Mouse (Mus musculus): ENCODE results near the gene Gm13212. TPM values are rescaled to one million over a fixed set of nuclear protein-coding genes. Genes with fewer than 3 reads are reported as not detected.

Gm13212 gene
- 1.2 TPM for polyA plus RNA-seq (2014; fragmentation: Illumina TruSeq; extraction: RNeasy Lipid Tissue Mini Kit (QIAGEN cat#74804); ENCODE audit: low read depth, low replicate concordance)

DNA sequence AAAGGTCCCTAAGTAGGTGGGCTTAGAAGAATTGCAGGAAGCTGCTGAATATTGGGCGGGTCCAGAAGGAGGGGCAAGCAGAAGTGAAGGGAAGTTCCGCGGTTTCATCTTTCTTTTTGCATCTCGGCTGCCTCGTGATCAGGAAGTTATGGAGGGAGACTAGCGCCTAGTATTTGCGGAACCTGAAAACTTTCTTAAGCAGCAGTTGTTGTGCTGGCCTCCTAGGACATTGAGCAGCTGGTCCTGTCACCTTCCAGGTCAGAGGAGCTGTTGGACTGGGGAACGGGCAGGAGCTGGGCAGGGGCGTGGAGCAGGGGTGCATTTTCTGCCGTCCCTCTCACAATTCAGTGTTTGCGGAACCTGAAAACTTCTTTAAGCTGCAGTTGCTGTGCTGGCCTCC lies at the start of gene Gm13212:
TSS of gene Gm13212 (plus strand) at position 89 of the 400 bp plus-strand sequence.

GRCm38 (mm10) chr4:145670385-145670784 lies 85.4 kb downstream of the Gm13212 start, which contains the start of gene Zfp980:
Gene Zfp980 (plus strand): TSS chr4:145670685.

Other genes with a start within 250 kb of the Gm13212 start
- not detected for gene Zfp990, start 74.4 kb upstream of the Gm13212 start, polyA plus RNA-seq (2014; fragmentation: Illumina TruSeq; extraction: RNeasy Lipid Tissue Mini Kit (QIAGEN cat#74804); ENCODE audit: low read depth, low replicate concordance)
- not detected for gene Zfp980, start 85.5 kb downstream of the Gm13212 start, polyA plus RNA-seq (2014; fragmentation: Illumina TruSeq; extraction: RNeasy Lipid Tissue Mini Kit (QIAGEN cat#74804); ENCODE audit: low read depth, low replicate concordance)

Measured in liver, adult 10 weeks (tissue).